Mouse (Mus musculus): ENCODE results near the gene Large2. TPM values are rescaled to one million over a fixed set of nuclear protein-coding genes. Genes with fewer than 3 reads are reported as not detected.

The Large2 gene
- polyA plus RNA-seq, 1 experiment from 2014 or later: 2.7 TPM

- Histone ChIP-seq H3K27me3 (ENCODE audit: insufficient read depth, low read length) (no peaks in the 10 kb centered on the region), H3K9me3 (ENCODE audit: low read length) (no peaks in the 10 kb centered on the region), H3K9ac (replicated peaks) (no peak overlapping the region), H3K4me2 (ENCODE audit: low read depth, low read length) (no peak overlapping the region), H3K4me3 (ENCODE audit: low read depth, low read length) (no peak overlapping the region), H3K36me3 (replicated peaks; ENCODE audit: insufficient read depth, low read length) (peaks cover 6% of the 10 kb centered on the region; the same call in 1 of the 2 replicates), H3K4me1 (ENCODE audit: insufficient read depth) (no peaks in the 10 kb centered on the region), H3K27ac (ENCODE audit: low read depth) (no peak overlapping the region)
- ATAC-seq: no peak
- DNase-seq: no peak
- 59% methylated on average over 5 of the region's 5 CpGs for WGBS (ENCODE audit: insufficient replicate concordance)
- TF ChIP-seq CTCF (IDR thresholded peaks at IDR 0.05; ENCODE audit: low read depth) (no peak), EP300 (IDR thresholded peaks at IDR 0.05; ENCODE audit: low read depth) (no peak)
Measured at GRCm38 (mm10) chr2:92317228-92317627, 57.4 kb downstream of the Large2 start.

GRCm38 (mm10) chr2:92316652-92317051 is 58.0 kb downstream of the Large2 start:
- Histone ChIP-seq H3K4me1 (ENCODE audit: insufficient read depth) (no peaks in the 10 kb centered on the region), H3K9me3 (ENCODE audit: low read length) (no peaks in the 10 kb centered on the region), H3K4me3 (ENCODE audit: low read depth, low read length) (no peak overlapping the region), H3K27me3 (ENCODE audit: insufficient read depth, low read length) (no peaks in the 10 kb centered on the region), H3K9ac (replicated peaks) (no peak overlapping the region), H3K36me3 (replicated peaks; ENCODE audit: insufficient read depth, low read length) (0 out of 2 replicates have a peak, but pooled peaks cover 2% of the 10 kb centered on the region), H3K4me2 (ENCODE audit: low read depth, low read length) (no peak overlapping the region), H3K27ac (ENCODE audit: low read depth) (no peak overlapping the region)
- no peak for ATAC-seq
- DNase-seq: no peak
- TF ChIP-seq EP300 (IDR thresholded peaks at IDR 0.05; ENCODE audit: low read depth) (no peak), CTCF (IDR thresholded peaks at IDR 0.05; ENCODE audit: low read depth) (no peak)
- 57% methylated on average over 3 of the region's 3 CpGs for WGBS (ENCODE audit: insufficient replicate concordance)

Small RNAs within 50 kb of the gene (microRNA-seq; reads per million reads assigned to microRNA genes)
- gene Mir7000: not detected

Other genes starting within 250 kb of the Large2 start
- gene Pex16, start 193 bp downstream of the Large2 start, polyA plus RNA-seq (2015; fragmentation: Nextera tagmentation; extraction: Ambion mirVana): 90.6 and 95.6 TPM in 2 replicates
- 1.9 and 2.1 TPM in 2 replicates for gene 1700029I15Rik, start 7.7 kb upstream of the Large2 start, polyA plus RNA-seq (2015; fragmentation: Nextera tagmentation; extraction: Ambion mirVana)
- 2.6 and 2.8 TPM in 2 replicates for gene Mapk8ip1, start 26.4 kb upstream of the Large2 start, polyA plus RNA-seq (2015; fragmentation: Nextera tagmentation; extraction: Ambion mirVana)
- gene Cry2, start 59.2 kb upstream of the Large2 start, polyA plus RNA-seq (2015; fragmentation: Nextera tagmentation; extraction: Ambion mirVana): 9.6 and 11.9 TPM in 2 replicates
- gene Slc35c1, start 85.7 kb upstream of the Large2 start, polyA plus RNA-seq (2015; fragmentation: Nextera tagmentation; extraction: Ambion mirVana): 9.0 and 9.3 TPM in 2 replicates
- 0.05 and 0.06 TPM in 2 replicates for gene Chst1, start 224.8 kb upstream of the Large2 start, polyA plus RNA-seq (2015; fragmentation: Nextera tagmentation; extraction: Ambion mirVana)